Mouse (Mus musculus) hindbrain, embryonic 13.5 days (tissue): ENCODE measurements around the gene Arrdc3. TPM values are rescaled to one million over a fixed set of nuclear protein-coding genes. Genes with fewer than 3 reads are reported as not detected.

Experiments
- ATAC-seq: fragments of 200-750 bp; cut with Nextera tagmentation; 2 replicates; pipeline ENCODE4 v1.8.0; 2017; ENCODE audit warnings: moderate TSS enrichment; ENCODE audit not compliant: low FRiP score
- H3K27ac ChIP-seq: fragments of 300-500 bp; sonication (generic); 2 replicates; pipeline ENCODE4 v1.5.1; 2015; ENCODE audit warnings: inconsistent platforms, mild to moderate bottlenecking, moderate library complexity
- H3K27me3 ChIP-seq: fragments of 300-500 bp; sonication (generic); 2 replicates; pipeline ENCODE4 v1.6.1; 2015; ENCODE audit warnings: mild to moderate bottlenecking, inconsistent platforms
- H3K36me3 ChIP-seq: fragments of 300-500 bp; sonication (generic); 2 replicates; pipeline ENCODE4 v1.6.1; 2015; ENCODE audit warnings: mild to moderate bottlenecking, inconsistent platforms
- H3K4me1 ChIP-seq: fragments of 300-500 bp; sonication (generic); replicated peaks from 2 replicates; pipeline ENCODE4 v1.6.1; 2015; ENCODE audit warnings: inconsistent platforms
- H3K4me2 ChIP-seq: fragments of 300-500 bp; sonication (generic); 2 replicates; pipeline ENCODE4 v1.6.1; 2015; ENCODE audit warnings: inconsistent platforms, mild to moderate bottlenecking, moderate library complexity
- H3K4me3 ChIP-seq: fragments of 300-500 bp; sonication (generic); 2 replicates; pipeline ENCODE4 v1.5.1; 2015; ENCODE audit warnings: mild to moderate bottlenecking, inconsistent platforms
- H3K9ac ChIP-seq: fragments of 300-500 bp; sonication (generic); 2 replicates; pipeline ENCODE4 v1.6.1; 2015; ENCODE audit warnings: mild to moderate bottlenecking, inconsistent platforms
- H3K9me3 ChIP-seq: fragments of 300-500 bp; sonication (generic); 2 replicates; pipeline ENCODE4 v1.6.1; 2016; ENCODE audit warnings: inconsistent platforms
- WGBS: fragments of 180-500 bp; shearing (Covaris S2); methylation state at CpG from one replicate; pipeline ENCODE4 v1.1.7; 2015; 5-methylcytosine and 5-hydroxymethylcytosine counted together
- polyA plus RNA-seq: library from polyadenylated mRNA; unstranded; fragments of >200 nt; fragmentation: Nextera tagmentation; extraction: Ambion mirVana; gene quantifications from 2 replicates; pipeline ENCODE4 v1.2.1, GENCODE M21; 2015

Arrdc3 gene
- 49.3 and 49.9 TPM in 2 replicates for polyA plus RNA-seq

- H3K36me3 ChIP-seq, result peaks cover 5% of the 10 kb centered on the region
- peaks cover 6% of the 10 kb centered on the region for H3K4me1 ChIP-seq
- no peaks in the 10 kb centered on the region for H3K27me3 ChIP-seq
- under 1% methylated on average over 26 of the region's 31 CpGs for WGBS
- no peaks in the 10 kb centered on the region for H3K9me3 ChIP-seq
- peak within 1 kb of the TSS; percentile 59 for H3K4me2 ChIP-seq
- peak; percentile 52 for ATAC-seq
- H3K4me3 ChIP-seq, result peak within 1 kb of the TSS; percentile 80
- peak within 1 kb of the TSS; percentile 100 for H3K27ac ChIP-seq
- H3K9ac ChIP-seq, result peak within 1 kb of the TSS; percentile 100
Measured at GRCm38 (mm10) chr13:80883190-80883589, at the start of gene Arrdc3. Arrdc3 (plus strand) TSS chr13:80883384.

DNA sequence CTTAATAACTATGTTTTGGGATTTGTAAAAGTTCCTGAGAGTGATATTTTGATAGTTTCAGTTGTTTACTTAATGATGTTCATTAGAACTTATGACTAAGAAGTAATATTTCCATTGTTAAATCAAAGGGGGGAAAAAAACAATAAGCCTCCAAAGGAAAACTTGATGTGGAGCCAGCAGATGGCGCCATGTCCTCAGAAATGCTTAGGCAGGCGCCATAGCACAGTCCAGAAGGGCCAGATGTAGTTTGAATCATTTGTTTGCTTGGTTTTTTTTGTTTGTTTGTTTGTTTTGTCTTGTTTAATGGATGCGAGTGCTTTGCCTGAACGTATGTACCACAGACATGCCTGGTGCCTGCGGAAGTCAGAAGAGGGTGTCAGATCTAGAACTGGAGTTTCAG lies 21.0 kb upstream of the Arrdc3 start:
- ATAC-seq, result peak; percentile 75; the same call in 1 of the 2 replicates
- H3K4me2 ChIP-seq, result no peak overlapping the region
- H3K27me3 ChIP-seq, result no peaks in the 10 kb centered on the region
- no peak overlapping the region for H3K4me3 ChIP-seq
- no peaks in the 10 kb centered on the region for H3K9me3 ChIP-seq
- no peaks in the 10 kb centered on the region for H3K36me3 ChIP-seq
- 13% methylated on average over 5 of the region's 5 CpGs for WGBS
- H3K4me1 ChIP-seq, result no peaks in the 10 kb centered on the region
- H3K9ac ChIP-seq, result no peak overlapping the region
- no peak overlapping the region for H3K27ac ChIP-seq

DNA sequence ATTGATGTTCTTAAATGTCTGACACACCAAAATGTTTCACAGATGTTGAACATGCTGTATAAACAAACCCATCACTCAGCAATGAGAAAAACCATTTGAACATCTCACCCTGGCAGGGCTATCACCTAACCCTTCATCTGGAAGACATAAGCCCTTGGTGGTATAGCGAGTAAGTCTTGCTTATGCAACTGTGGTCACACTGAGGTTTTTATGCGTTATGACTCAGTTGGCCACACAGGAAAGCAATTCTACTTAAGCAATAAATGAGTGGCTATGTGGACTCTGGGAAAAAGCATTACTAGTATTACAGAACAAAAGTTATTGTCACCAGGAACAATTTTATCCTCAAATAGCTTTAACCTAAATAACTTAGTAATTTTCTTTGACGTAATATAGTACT lies 19.0 kb upstream of the Arrdc3 start:
- 84% methylated on average over 3 of the region's 3 CpGs for WGBS
- no peak for ATAC-seq
- Histone ChIP-seq H3K4me3 (no peak overlapping the region), H3K4me1 (no peaks in the 10 kb centered on the region), H3K4me2 (no peak overlapping the region), H3K9me3 (no peaks in the 10 kb centered on the region), H3K36me3 (no peaks in the 10 kb centered on the region), H3K27me3 (no peaks in the 10 kb centered on the region), H3K27ac (no peak overlapping the region), H3K9ac (no peak overlapping the region)

GRCm38 (mm10) chr13:80875126-80875525 lies 8.1 kb upstream of the Arrdc3 start:
- H3K9me3 ChIP-seq, result no peaks in the 10 kb centered on the region
- H3K27me3 ChIP-seq, result no peaks in the 10 kb centered on the region
- ATAC-seq, result no peak
- H3K9ac ChIP-seq, result no peak overlapping the region
- H3K4me3 ChIP-seq, result no peak overlapping the region
- no peaks in the 10 kb centered on the region for H3K36me3 ChIP-seq
- no peak overlapping the region for H3K4me2 ChIP-seq
- H3K4me1 ChIP-seq, result no peaks in the 10 kb centered on the region
- 85% methylated on average over 5 of the region's 5 CpGs for WGBS
- no peak overlapping the region for H3K27ac ChIP-seq

- no peak for ATAC-seq
- WGBS, result 84% methylated on average over 4 of the region's 4 CpGs
Measured at GRCm38 (mm10) chr13:80880756-80881155, 2.4 kb upstream of the Arrdc3 start.

DNA sequence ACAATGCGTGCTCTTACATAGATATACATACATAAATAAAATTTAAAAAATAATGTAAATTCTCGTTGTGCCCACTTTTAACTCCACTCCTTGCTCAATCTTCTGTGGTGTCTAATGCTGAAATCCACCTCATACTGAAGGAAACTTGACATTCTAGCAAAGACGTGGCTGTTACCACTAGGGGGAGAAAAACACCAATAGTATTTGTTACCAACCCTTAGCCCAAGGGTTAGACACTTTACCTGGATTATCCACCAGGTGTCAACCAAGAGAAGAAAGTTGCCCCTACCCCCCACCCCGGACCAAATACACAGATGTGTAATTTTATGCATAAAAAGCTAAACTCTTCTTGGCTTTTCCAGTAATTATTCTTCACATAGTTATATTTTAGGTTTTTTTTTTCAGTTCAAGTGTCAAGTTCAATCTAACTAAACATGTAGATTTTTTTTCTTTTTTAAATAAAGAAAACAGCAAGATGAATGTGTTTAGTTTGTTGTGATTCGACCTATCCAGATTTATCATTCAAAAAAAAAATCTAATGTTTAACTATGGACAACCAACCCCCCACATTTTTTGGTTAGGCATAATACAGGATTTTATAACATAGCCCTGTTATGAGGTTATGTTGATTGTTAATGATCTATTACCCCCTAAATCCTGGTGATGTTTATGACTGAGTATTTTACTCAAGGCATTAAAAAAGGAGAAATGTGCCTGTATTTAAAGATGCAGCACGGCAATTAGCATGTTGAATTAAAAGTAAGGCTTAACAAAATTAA lies 1.3 kb upstream of the Arrdc3 start:
- no peak for ATAC-seq
- no peaks in the 10 kb centered on the region for H3K27me3 ChIP-seq
- H3K36me3 ChIP-seq, result no peaks in the 10 kb centered on the region
- 0 out of 2 replicates have a peak overlapping the region, but pooled peaks have one; percentile 80 for H3K4me3 ChIP-seq
- WGBS, result 27% methylated on average over 6 of the region's 6 CpGs
- peak overlapping the region; percentile 100 for H3K27ac ChIP-seq
- no peaks in the 10 kb centered on the region for H3K9me3 ChIP-seq
- H3K4me2 ChIP-seq, result peak overlapping the region; percentile 59
- peak overlapping the region; percentile 100; the same call in 1 of the 2 replicates for H3K9ac ChIP-seq
- peaks cover 5% of the 10 kb centered on the region for H3K4me1 ChIP-seq

More at GRCm38 (mm10) chr13:80880756-80881155, 2.4 kb upstream of the Arrdc3 start:
- Histone ChIP-seq H3K36me3 (no peaks in the 10 kb centered on the region), H3K27ac (no peak overlapping the region), H3K4me2 (no peak overlapping the region), H3K4me3 (no peak overlapping the region), H3K9me3 (no peaks in the 10 kb centered on the region), H3K27me3 (no peaks in the 10 kb centered on the region), H3K4me1 (peaks cover 3% of the 10 kb centered on the region; the same call in 1 of the 2 replicates), H3K9ac (no peak overlapping the region)

DNA sequence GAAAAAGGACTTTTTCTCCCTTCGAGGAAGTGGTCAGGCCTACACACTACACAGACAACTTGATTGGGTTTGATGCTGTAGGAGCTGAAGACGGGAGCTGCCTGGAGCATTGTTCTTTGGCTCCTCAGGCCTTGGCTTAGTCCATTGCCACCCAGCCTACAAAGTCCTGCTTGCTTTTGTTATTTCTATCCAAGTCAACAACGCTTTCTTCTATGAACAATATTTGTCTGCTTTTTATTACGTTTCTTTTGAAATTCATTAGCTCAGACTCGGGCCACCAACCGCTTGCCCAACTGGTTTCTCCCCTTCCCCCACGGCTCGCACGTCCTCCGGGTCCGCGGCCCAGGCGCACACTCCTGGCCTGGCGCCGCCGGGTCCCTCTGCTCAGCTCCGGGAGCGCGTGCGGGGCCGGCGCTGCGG lies 458 bp upstream of the Arrdc3 start:
- Histone ChIP-seq H3K9ac (peak overlapping the region; percentile 100), H3K4me1 (peaks cover 6% of the 10 kb centered on the region), H3K36me3 (peaks cover under 1% of the 10 kb centered on the region; the same call in 1 of the 2 replicates), H3K4me3 (peak overlapping the region; percentile 80), H3K27ac (peak overlapping the region; percentile 100), H3K4me2 (peak overlapping the region; percentile 59), H3K9me3 (no peaks in the 10 kb centered on the region), H3K27me3 (no peaks in the 10 kb centered on the region)
- ATAC-seq, result peak; percentile 53
- WGBS, result under 1% methylated on average over 23 of the region's 23 CpGs

GRCm38 (mm10) chr13:80883649-80884376 lies 629 bp downstream of the Arrdc3 start:
- Histone ChIP-seq H3K9ac (peak overlapping the region; percentile 100), H3K9me3 (no peaks in the 10 kb centered on the region), H3K4me1 (peaks cover 6% of the 10 kb centered on the region), H3K4me2 (peak overlapping the region; percentile 59), H3K4me3 (peak overlapping the region; percentile 80), H3K27ac (peak overlapping the region; percentile 100), H3K27me3 (no peaks in the 10 kb centered on the region), H3K36me3 (peaks cover 8% of the 10 kb centered on the region)
- ATAC-seq, result no peak
- WGBS, result under 1% methylated on average over 23 of the region's 23 CpGs

GRCm38 (mm10) chr13:80884377-80884983 lies 1.3 kb downstream of the Arrdc3 start:
- Histone ChIP-seq H3K9ac (peak overlapping the region; percentile 100), H3K4me2 (peak overlapping the region; percentile 59), H3K27ac (peak overlapping the region; percentile 100), H3K36me3 (peaks cover 10% of the 10 kb centered on the region), H3K27me3 (no peaks in the 10 kb centered on the region), H3K4me1 (peaks cover 6% of the 10 kb centered on the region), H3K4me3 (peak overlapping the region; percentile 80), H3K9me3 (no peaks in the 10 kb centered on the region)
- ATAC-seq, result no peak
- WGBS, result under 1% methylated on average over 15 of the region's 15 CpGs

DNA sequence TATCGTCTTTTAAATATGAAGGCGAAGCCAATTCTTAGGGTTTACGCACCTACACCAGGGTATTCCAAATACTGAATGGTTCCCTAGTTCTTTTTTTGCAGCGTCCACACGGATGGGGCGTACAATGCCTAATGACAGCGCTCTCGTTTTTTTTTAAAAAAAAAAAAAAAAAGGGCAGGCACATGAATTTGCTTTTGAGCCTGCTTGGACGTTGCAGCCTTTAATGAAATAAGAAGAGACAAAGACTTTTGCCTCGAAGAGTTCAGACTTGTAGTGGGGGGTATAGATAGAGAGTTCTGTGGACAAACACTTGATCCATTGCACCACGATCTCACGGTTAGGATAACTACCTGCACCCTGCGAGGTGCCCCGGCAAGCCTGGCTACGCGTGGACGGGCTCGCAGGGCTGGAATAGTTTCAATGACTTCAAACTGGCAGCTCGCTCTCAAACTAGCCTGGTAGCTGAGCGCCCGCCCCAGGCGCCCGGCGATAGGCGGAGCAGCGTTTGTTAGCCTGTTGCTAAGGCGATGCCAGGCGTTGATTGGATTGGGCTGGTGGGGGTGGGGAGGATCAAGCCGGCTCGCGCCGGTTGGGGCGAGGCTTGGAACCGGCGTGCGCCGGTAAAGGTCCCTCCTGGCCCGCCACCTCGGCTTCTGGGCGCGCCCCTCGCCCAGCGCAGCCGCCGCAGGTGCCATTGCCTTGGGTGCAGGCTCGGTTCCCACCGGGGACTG lies 2.1 kb downstream of the Arrdc3 start:
- Histone ChIP-seq H3K4me2 (peak overlapping the region; percentile 59), H3K4me3 (peak overlapping the region; percentile 80), H3K36me3 (peaks cover 14% of the 10 kb centered on the region), H3K27me3 (no peaks in the 10 kb centered on the region), H3K4me1 (peaks cover 6% of the 10 kb centered on the region), H3K9me3 (no peaks in the 10 kb centered on the region), H3K9ac (peak overlapping the region; percentile 100), H3K27ac (peak overlapping the region; percentile 100)
- peak; percentile 92 for ATAC-seq
- 1% methylated on average over 47 of the region's 47 CpGs for WGBS

DNA sequence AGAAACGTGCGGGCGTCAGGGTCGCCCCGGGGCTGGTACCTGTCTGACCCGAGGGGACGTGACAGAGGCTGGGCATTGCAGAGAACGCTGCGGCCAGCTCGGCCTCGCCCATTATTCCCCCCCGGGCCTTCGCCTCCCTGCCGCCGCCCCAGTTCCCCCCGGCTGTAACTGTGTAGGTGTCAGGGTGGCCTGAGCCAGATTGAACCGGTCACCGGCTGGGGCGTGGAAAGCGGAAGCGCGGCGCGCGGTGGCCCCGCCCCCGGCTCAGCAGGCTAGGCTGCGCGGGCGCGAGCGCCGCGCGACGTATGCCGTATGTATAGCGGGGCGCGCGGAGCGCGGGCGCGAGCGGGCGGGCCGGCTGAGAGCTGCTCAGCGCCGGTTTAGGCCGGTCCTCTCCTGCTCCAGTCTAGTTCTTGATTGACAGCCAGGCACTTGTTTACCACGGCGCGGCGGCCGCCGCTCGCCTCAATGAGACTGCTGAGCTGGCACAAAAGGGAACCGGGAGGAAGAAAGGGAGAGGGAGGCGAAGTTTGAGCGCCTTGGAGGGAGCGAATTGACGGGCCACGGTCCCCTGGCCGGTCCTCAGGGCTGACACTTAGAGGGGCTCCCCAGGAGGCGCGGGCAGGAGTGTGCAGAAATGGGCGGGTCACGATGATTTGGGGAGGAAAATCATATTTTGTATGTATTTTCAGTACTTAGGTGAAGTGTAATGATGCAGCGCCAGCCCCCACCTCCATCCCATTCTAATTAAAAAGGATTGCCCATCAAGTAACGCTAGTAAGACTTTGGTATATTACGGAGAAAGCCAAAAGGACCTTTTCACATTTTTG lies 2.9 kb downstream of the Arrdc3 start:
- Histone ChIP-seq H3K4me2 (peak overlapping the region; percentile 59), H3K36me3 (peaks cover 22% of the 10 kb centered on the region), H3K9ac (peak overlapping the region; percentile 100), H3K4me1 (peaks cover 6% of the 10 kb centered on the region), H3K27ac (peak overlapping the region; percentile 100), H3K9me3 (no peaks in the 10 kb centered on the region), H3K4me3 (peak overlapping the region; percentile 80), H3K27me3 (no peaks in the 10 kb centered on the region)
- WGBS, result under 1% methylated on average over 61 of the region's 72 CpGs
- ATAC-seq, result peak; percentile 94
